Mouse (Mus musculus): ENCODE results near the gene Kif2c. TPM values are rescaled to one million over a fixed set of nuclear protein-coding genes. Genes with fewer than 3 reads are reported as not detected.

Kif2c gene
- total and polyA plus RNA-seq, 3 experiments, result 33.9 to 40.3 (median 34.0) TPM

DNA sequence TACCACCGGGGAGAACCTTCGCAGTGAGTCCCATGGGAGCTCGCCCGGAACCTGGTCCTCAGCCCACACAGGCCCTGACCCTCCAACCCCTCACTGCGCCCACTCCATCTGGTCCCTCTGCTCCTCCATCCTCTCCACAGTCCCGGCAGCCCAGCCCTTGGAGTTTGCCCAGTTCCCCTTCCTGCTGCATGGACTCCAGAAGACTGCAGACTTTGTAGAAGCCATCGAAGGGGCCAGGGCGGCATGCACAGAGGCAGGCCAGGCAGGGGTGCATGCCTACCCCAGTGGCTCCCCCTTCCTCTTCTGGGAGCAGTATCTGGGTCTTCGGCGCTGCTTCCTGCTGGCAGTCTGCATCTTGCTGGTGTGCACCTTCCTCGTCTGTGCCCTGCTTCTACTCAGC, 71.5 kb downstream of the Kif2c start:
- dilution Hi-C loops (cut with MboI; ENCODE audit: extremely low pct_ligation_motif_present, extremely low pct_unique_long_range_greater_than_20kb, low sequenced_read_pairs), result no loop called here
- Histone ChIP-seq H3K36me3 (replicated peaks in 1 of 2; ENCODE audit: control insufficient read depth in 1 of 2, insufficient read depth in 1 of 2, low read length in 1 of 2) (peaks cover 0 to 7% of the 10 kb centered on the region in 2 experiments), H3K9me3 (replicated peaks; ENCODE audit: low read length) (no peaks in the 10 kb centered on the region), H3K79me2 (replicated peaks; ENCODE audit: control insufficient read depth, extremely low read depth, insufficient read depth, poor library complexity, severe bottlenecking) (no peaks in the 10 kb centered on the region), H3K4me3 (replicated peaks in 1 of 3; ENCODE audit: low read depth in 2 of 3, low read length in 2 of 3, poor library complexity in 1 of 3) (no peak overlapping the region), H3K27me3 (replicated peaks) (no peaks in the 10 kb centered on the region), H3K27ac (ENCODE audit: insufficient read depth, low read depth) (no peak overlapping the region), H3K4me1 (ENCODE audit: control insufficient read depth in 1 of 2, insufficient read depth in 2 of 2) (peaks cover 0 to 11% of the 10 kb centered on the region in 2 experiments; a peak in 2 of 4 replicates), H3K9ac (ENCODE audit: insufficient read depth, low read depth) (no peak overlapping the region), H3K4me2 (ENCODE audit: insufficient read depth, low read depth, poor library complexity, severe bottlenecking) (no peak overlapping the region)
- no peak for DNase-seq (ENCODE audit: extremely low read depth)
- TF ChIP-seq ZNF384 (IDR thresholded peaks at IDR 0.05; ENCODE audit: low read depth, low read length) (no peak), MAX (IDR thresholded peaks at IDR 0.05; ENCODE audit: low read length) (no peak), SIN3A (IDR thresholded peaks at IDR 0.05; ENCODE audit: low read length) (no peak), UBTF (IDR thresholded peaks at IDR 0.05; ENCODE audit: low read depth, low read length) (no peak), TBP (conservative IDR thresholded peaks at IDR 0.05; ENCODE audit: low read depth, low read length) (no peak), HCFC1 (IDR thresholded peaks at IDR 0.05; ENCODE audit: low read depth, low read length) (no peak), ETS1 (conservative IDR thresholded peaks at IDR 0.05; ENCODE audit: low read depth, low read length) (no peak), ELF1 (IDR thresholded peaks at IDR 0.05; ENCODE audit: low read depth, low read length) (no peak)
- in situ Hi-C loops (cut with MboI; ENCODE audit: low pct_ligation_motif_present, low pct_unique_long_range_greater_than_20kb, low sequenced_read_pairs), result no loop called here

DNA sequence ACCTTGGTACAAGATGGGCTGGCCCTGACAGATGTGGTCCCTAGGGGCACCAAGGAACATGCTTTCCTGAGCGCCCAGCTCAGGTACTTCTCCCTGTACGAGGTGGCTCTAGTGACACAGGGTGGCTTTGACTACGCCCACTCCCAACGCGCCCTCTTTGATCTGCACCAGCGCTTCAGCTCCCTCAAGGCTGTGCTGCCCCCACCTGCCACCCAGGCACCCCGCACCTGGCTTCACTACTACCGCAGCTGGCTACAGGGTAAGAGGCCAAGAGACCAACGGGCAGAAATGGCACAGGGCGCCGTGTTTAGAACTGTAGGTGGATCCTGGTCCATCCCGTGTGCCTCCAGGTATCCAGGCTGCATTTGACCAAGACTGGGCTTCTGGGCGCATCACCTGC, 72.2 kb downstream of the Kif2c start:
- H3K27ac ChIP-seq (ENCODE audit: insufficient read depth, low read depth), result no peak overlapping the region
- dilution Hi-C loops (cut with MboI; ENCODE audit: extremely low pct_ligation_motif_present, extremely low pct_unique_long_range_greater_than_20kb, low sequenced_read_pairs), result no loop called here
- H3K4me1 ChIP-seq (ENCODE audit: control insufficient read depth in 1 of 2, insufficient read depth in 2 of 2), result peaks cover 0 to 11% of the 10 kb centered on the region in 2 experiments; a peak in 2 of 4 replicates
- H3K27me3 ChIP-seq (replicated peaks), result no peaks in the 10 kb centered on the region
- no peak for DNase-seq (ENCODE audit: extremely low read depth)
- H3K79me2 ChIP-seq (replicated peaks; ENCODE audit: control insufficient read depth, extremely low read depth, insufficient read depth, poor library complexity, severe bottlenecking), result no peaks in the 10 kb centered on the region
- H3K9ac ChIP-seq (ENCODE audit: insufficient read depth, low read depth), result no peak overlapping the region
- TF ChIP-seq HCFC1 (IDR thresholded peaks at IDR 0.05; ENCODE audit: low read depth, low read length) (no peak), KAT2A (IDR thresholded peaks at IDR 0.05; ENCODE audit: insufficient replicate concordance, low read length) (no peak), POLR2A (IDR thresholded peaks at IDR 0.05; ENCODE audit: low read depth, low read length) (no peak), USF2 (conservative IDR thresholded peaks at IDR 0.05; ENCODE audit: low read depth, low read length) (no peak), USF1 (IDR thresholded peaks at IDR 0.05; ENCODE audit: low read depth, low read length) (no peak), ZMIZ1 (IDR thresholded peaks at IDR 0.05; ENCODE audit: low read depth, low read length) (no peak), ZKSCAN1 (IDR thresholded peaks at IDR 0.05; ENCODE audit: borderline replicate concordance, low read depth, low read length) (no peak), MYC (IDR thresholded peaks at IDR 0.05; ENCODE audit: low read depth, low read length) (no peak), ZC3H11A (IDR thresholded peaks at IDR 0.05; ENCODE audit: low read depth, low read length) (no peak)
- no peak overlapping the region for H3K4me3 ChIP-seq (replicated peaks in 1 of 3; ENCODE audit: low read depth in 2 of 3, low read length in 2 of 3, poor library complexity in 1 of 3)
- H3K9me3 ChIP-seq (replicated peaks; ENCODE audit: low read length), result no peaks in the 10 kb centered on the region
- in situ Hi-C loops (cut with MboI; ENCODE audit: low pct_ligation_motif_present, low pct_unique_long_range_greater_than_20kb, low sequenced_read_pairs), result no loop called here
- H3K4me2 ChIP-seq (ENCODE audit: insufficient read depth, low read depth, poor library complexity, severe bottlenecking), result no peak overlapping the region
- H3K36me3 ChIP-seq (replicated peaks in 1 of 2; ENCODE audit: control insufficient read depth in 1 of 2, insufficient read depth in 1 of 2, low read length in 1 of 2), result peaks cover 0 to 7% of the 10 kb centered on the region in 2 experiments

Other genes with a start within 250 kb of the Kif2c start
- gene Urod, start 188.2 kb downstream of the Kif2c start, total RNA-seq (2012; rRNA removed), result 62.1 and 66.4 TPM in 2 replicates
- 81.0 and 82.1 TPM in 2 replicates for gene Urod, start 188.2 kb downstream of the Kif2c start, total RNA-seq (2014; rRNA removed)
- gene Urod, start 188.2 kb downstream of the Kif2c start, polyA plus RNA-seq (2012; ENCODE audit: insufficient read length, low read depth), result 53.1 and 57.7 TPM in 2 replicates
- 8.1 and 8.6 TPM in 2 replicates for gene Hectd3, start 187.3 kb downstream of the Kif2c start, total RNA-seq (2012; rRNA removed)
- gene Hectd3, start 187.3 kb downstream of the Kif2c start, total RNA-seq (2014; rRNA removed), result 6.2 and 6.6 TPM in 2 replicates
- 7.2 and 7.8 TPM in 2 replicates for gene Hectd3, start 187.3 kb downstream of the Kif2c start, polyA plus RNA-seq (2012; ENCODE audit: insufficient read length, low read depth)
- 49.9 and 62.2 TPM in 2 replicates for gene Eif2b3, start 163.2 kb downstream of the Kif2c start, total RNA-seq (2012; rRNA removed)
- 88.7 and 96.2 TPM in 2 replicates for gene Eif2b3, start 163.2 kb downstream of the Kif2c start, total RNA-seq (2014; rRNA removed)
- gene Eif2b3, start 163.2 kb downstream of the Kif2c start, polyA plus RNA-seq (2012; ENCODE audit: insufficient read length, low read depth), result 83.3 and 84.9 TPM in 2 replicates
- 0.04 and 0.21 TPM in 2 replicates for gene Ptch2, start 86.6 kb downstream of the Kif2c start, total RNA-seq (2012; rRNA removed)
- not detected in 2 replicates for gene Ptch2, start 86.6 kb downstream of the Kif2c start, total RNA-seq (2014; rRNA removed)
- gene Ptch2, start 86.6 kb downstream of the Kif2c start, polyA plus RNA-seq (2012; ENCODE audit: insufficient read length, low read depth), result 0.46 and 0.79 TPM in 2 replicates
- 31.5 and 32.4 TPM in 2 replicates for gene Btbd19, start 56.9 kb downstream of the Kif2c start, total RNA-seq (2012; rRNA removed)
- gene Btbd19, start 56.9 kb downstream of the Kif2c start, total RNA-seq (2014; rRNA removed), result 49.7 and 51.1 TPM in 2 replicates
- 32.9 and 36.3 TPM in 2 replicates for gene Btbd19, start 56.9 kb downstream of the Kif2c start, polyA plus RNA-seq (2012; ENCODE audit: insufficient read length, low read depth)
- 0.55 and 0.98 TPM in 2 replicates for gene Tctex1d4, start 55.8 kb downstream of the Kif2c start, total RNA-seq (2012; rRNA removed)
- not detected in 2 replicates for gene Tctex1d4, start 55.8 kb downstream of the Kif2c start, total RNA-seq (2014; rRNA removed)
- not detected in 2 replicates for gene Tctex1d4, start 55.8 kb downstream of the Kif2c start, polyA plus RNA-seq (2012; ENCODE audit: insufficient read length, low read depth)
- 12.0 and 13.8 TPM in 2 replicates for gene Plk3, start 48.7 kb downstream of the Kif2c start, total RNA-seq (2012; rRNA removed)
- 8.6 and 8.8 TPM in 2 replicates for gene Plk3, start 48.7 kb downstream of the Kif2c start, total RNA-seq (2014; rRNA removed)
- gene Plk3, start 48.7 kb downstream of the Kif2c start, polyA plus RNA-seq (2012; ENCODE audit: insufficient read length, low read depth), result 14.7 and 18.5 TPM in 2 replicates
- gene Rps8, start 26.4 kb downstream of the Kif2c start, total RNA-seq (2012; rRNA removed), result 5,379 and 5,435 TPM in 2 replicates
- gene Rps8, start 26.4 kb downstream of the Kif2c start, total RNA-seq (2014; rRNA removed), result 2,191 and 2,455 TPM in 2 replicates
- gene Rps8, start 26.4 kb downstream of the Kif2c start, polyA plus RNA-seq (2012; ENCODE audit: insufficient read length, low read depth), result 1,480 and 1,967 TPM in 2 replicates
- 0.50 and 1.1 TPM in 2 replicates for gene Tmem53, start 69.3 kb upstream of the Kif2c start, total RNA-seq (2012; rRNA removed)
- 1.4 and 1.5 TPM in 2 replicates for gene Tmem53, start 69.3 kb upstream of the Kif2c start, total RNA-seq (2014; rRNA removed)
- 1.00 and 1.2 TPM in 2 replicates for gene Tmem53, start 69.3 kb upstream of the Kif2c start, polyA plus RNA-seq (2012; ENCODE audit: insufficient read length, low read depth)
- not detected in 2 replicates for gene Armh1, start 69.5 kb upstream of the Kif2c start, total RNA-seq (2012; rRNA removed)
- not detected in 2 replicates for gene Armh1, start 69.5 kb upstream of the Kif2c start, total RNA-seq (2014; rRNA removed)
- 0.18 TPM in 1 of 2 replicates, not detected in the other for gene Armh1, start 69.5 kb upstream of the Kif2c start, polyA plus RNA-seq (2012; ENCODE audit: insufficient read length, low read depth)

All from CH12.LX (cell line).